Mouse (Mus musculus) C2C12 (cell line): ENCODE measurements around the gene Hfe2.

Experiments used
- CEBPB ChIP-seq: IDR thresholded peaks from one replicate; pipeline ENCODE4 v1.6.1; 2011; ENCODE audit warnings: low read depth, mild to moderate bottlenecking, control low read depth, moderate library complexity
- CTCF ChIP-seq: IDR thresholded peaks from one replicate; pipeline ENCODE4 v1.5.1; 2011; ENCODE audit not compliant: control insufficient read depth, insufficient read depth, insufficient read length
- MAX ChIP-seq: IDR thresholded peaks from one replicate; pipeline ENCODE4 v1.6.1; 2011; ENCODE audit warnings: mild to moderate bottlenecking, control low read depth
- MYOD1 ChIP-seq: IDR thresholded peaks from one replicate; pipeline ENCODE4 v1.6.1; 2011; ENCODE audit warnings: low read depth; ENCODE audit not compliant: control insufficient read depth, insufficient read length
- MYOG ChIP-seq: IDR thresholded peaks from one replicate; pipeline ENCODE4 v1.6.1; 2011; ENCODE audit not compliant: control insufficient read depth, insufficient read length; ENCODE audit errors: extremely low read depth
- USF1 ChIP-seq: IDR thresholded peaks from one replicate; pipeline ENCODE4 v1.6.1; 2011; ENCODE audit warnings: low read depth, mild to moderate bottlenecking, control low read depth, moderate library complexity

- TF ChIP-seq CTCF (no peak), MAX (no peak), USF1 (no peak), CEBPB (no peak), MYOD1 (no peak), MYOG (no peak)
Observed at GRCm38 (mm10) chr3:96566661-96567450, 41.9 kb downstream of the Hfe2 start.
